Mouse (Mus musculus) midbrain, postnatal 0 days (tissue): ENCODE results near the gene Bbs10. TPM values are rescaled to one million over a fixed set of nuclear protein-coding genes. Genes with fewer than 3 reads are reported as not detected.
A peak's percentile ranks its signal among the peaks of the same experiment; 100 is the strongest.

Experiments
- ATAC-seq: fragments of 200-750 bp; cut with Nextera tagmentation; 2 replicates; pipeline ENCODE4 v1.8.0; 2017; ENCODE audit warnings: moderate number of reproducible peaks, mild to moderate bottlenecking, moderate TSS enrichment, moderate library complexity; ENCODE audit not compliant: low FRiP score
- DNase-seq: peaks from one replicate; pipeline ENCODE4 v3.0.0-alpha.2; 2015; ENCODE audit warnings: low spot score
- H3K27ac ChIP-seq: fragments of 300-500 bp; sonication (generic); 2 replicates; pipeline ENCODE4 v1.5.1; 2014; ENCODE audit warnings: low read depth, mild to moderate bottlenecking, low read length, mixed read lengths
- H3K27me3 ChIP-seq: fragments of 300-500 bp; sonication (generic); 2 replicates; pipeline ENCODE4 v1.6.1; 2014; ENCODE audit warnings: low read length, control low read depth, mixed read lengths; ENCODE audit not compliant: insufficient read depth
- H3K36me3 ChIP-seq: fragments of 300-500 bp; sonication (generic); 2 replicates; pipeline ENCODE4 v1.6.1; 2014; ENCODE audit warnings: low read length, control low read depth, mixed read lengths; ENCODE audit not compliant: insufficient read depth
- H3K4me1 ChIP-seq: fragments of 300-500 bp; sonication (generic); 2 replicates; pipeline ENCODE4 v1.6.1; 2014; ENCODE audit warnings: mild to moderate bottlenecking, control low read depth, antibody characterized with exemption, low read length, mixed read lengths; ENCODE audit not compliant: insufficient read depth
- H3K4me2 ChIP-seq: fragments of 300-500 bp; sonication (generic); 2 replicates; pipeline ENCODE4 v1.6.1; 2014; ENCODE audit warnings: low read depth, mild to moderate bottlenecking, low read length, mixed read lengths; ENCODE audit not compliant: poor library complexity, severe bottlenecking
- H3K4me3 ChIP-seq: fragments of 300-500 bp; sonication (generic); 2 replicates; pipeline ENCODE4 v1.5.1; 2014; ENCODE audit warnings: low read depth, mild to moderate bottlenecking, low read length, moderate library complexity
- H3K9ac ChIP-seq: fragments of 300-500 bp; sonication (generic); replicated peaks from 2 replicates; pipeline ENCODE4 v1.6.1; 2014; ENCODE audit warnings: mild to moderate bottlenecking, low read length, moderate library complexity, mixed read lengths; ENCODE audit not compliant: poor library complexity, severe bottlenecking
- H3K9me3 ChIP-seq: fragments of 300-500 bp; sonication (generic); 2 replicates; pipeline ENCODE4 v1.6.1; 2016; ENCODE audit warnings: low read length, control low read depth
- CTCF ChIP-seq: IDR thresholded peaks from 2 replicates; pipeline ENCODE4 v1.5.1; 2016; ENCODE audit warnings: antibody characterized with exemption, mild to moderate bottlenecking
- WGBS: fragments of 180-500 bp; shearing (Covaris S2); extraction: QIAGEN DNeasy Blood & Tissue Kit; methylation state at CpG from one replicate; pipeline ENCODE4 v1.1.7; 2014; 5-methylcytosine and 5-hydroxymethylcytosine counted together
- polyA plus RNA-seq: library from polyadenylated mRNA; unstranded; fragments of >200 nt; fragmentation: Nextera tagmentation; extraction: Ambion mirVana; gene quantifications from 2 replicates; pipeline ENCODE4 v1.2.1, GENCODE M21; 2015
- total RNA-seq: library from RNA; depleted of rRNA; stranded (reverse); fragments of >200 nt; gene quantifications from 2 replicates; pipeline ENCODE4 v1.2.3, GENCODE M21; 2014; rRNA removed

Bbs10 gene
- total RNA-seq (3.8 and 6.0 TPM in 2 replicates), polyA plus RNA-seq (1.5 and 2.7 TPM in 2 replicates)

- Histone ChIP-seq H3K4me2 (peak within 1 kb of the TSS; percentile 66), H3K4me1 (no peaks in the 10 kb centered on the region), H3K27ac (peak within 1 kb of the TSS; percentile 95), H3K27me3 (no peaks in the 10 kb centered on the region), H3K36me3 (peaks cover under 1% of the 10 kb centered on the region; the same call in 1 of the 2 replicates), H3K9ac (peak within 1 kb of the TSS; percentile 72), H3K9me3 (no peaks in the 10 kb centered on the region), H3K4me3 (peak within 1 kb of the TSS; percentile 61)
- ATAC-seq (peak; percentile 98), DNase-seq (peak; percentile 98)
- WGBS: 1% methylated on average over 54 of the region's 54 CpGs
- peak; percentile 88 for TF ChIP-seq CTCF
Measured at GRCm38 (mm10) chr10:111298140-111299098, at the start of gene Bbs10. TSS of gene Bbs10 (plus strand) at chr10:111298679.

GRCm38 (mm10) chr10:111250192-111250591 lies 48.3 kb upstream of the Bbs10 start:
- DNase-seq: no peak
- Histone ChIP-seq H3K4me2 (0 out of 2 replicates have a peak overlapping the region, but pooled peaks have one; percentile 24), H3K4me1 (no peaks in the 10 kb centered on the region), H3K9ac (no peak overlapping the region), H3K36me3 (no peaks in the 10 kb centered on the region), H3K27me3 (no peaks in the 10 kb centered on the region), H3K4me3 (no peak overlapping the region), H3K9me3 (no peaks in the 10 kb centered on the region), H3K27ac (no peak overlapping the region)
- WGBS: 80% methylated on average over 4 of the region's 4 CpGs
- no peak for TF ChIP-seq CTCF
- ATAC-seq: no peak

- Histone ChIP-seq H3K4me2 (no peak overlapping the region), H3K36me3 (no peaks in the 10 kb centered on the region), H3K9ac (no peak overlapping the region), H3K4me1 (no peaks in the 10 kb centered on the region), H3K27ac (no peak overlapping the region), H3K9me3 (no peaks in the 10 kb centered on the region), H3K4me3 (no peak overlapping the region), H3K27me3 (no peaks in the 10 kb centered on the region)
- DNase-seq (no peak), ATAC-seq (no peak)
- WGBS: 69% methylated on average over 5 of the region's 5 CpGs
- TF ChIP-seq CTCF: no peak
Measured at GRCm38 (mm10) chr10:111251666-111252065, 46.8 kb upstream of the Bbs10 start.

GRCm38 (mm10) chr10:111255228-111255627 lies 43.3 kb upstream of the Bbs10 start:
- Histone ChIP-seq H3K27me3 (no peaks in the 10 kb centered on the region), H3K9ac (no peak overlapping the region), H3K4me3 (no peak overlapping the region), H3K36me3 (no peaks in the 10 kb centered on the region; the same call in 1 of the 2 replicates), H3K4me1 (no peaks in the 10 kb centered on the region), H3K9me3 (no peaks in the 10 kb centered on the region), H3K27ac (no peak overlapping the region), H3K4me2 (no peak overlapping the region)
- WGBS: 91% methylated on average over 6 of the region's 6 CpGs
- no peak for DNase-seq
- no peak for TF ChIP-seq CTCF
- ATAC-seq: no peak

GRCm38 (mm10) chr10:111256156-111256555 lies 42.3 kb upstream of the Bbs10 start:
- Histone ChIP-seq H3K36me3 (no peaks in the 10 kb centered on the region; the same call in 1 of the 2 replicates), H3K9me3 (no peaks in the 10 kb centered on the region), H3K27ac (no peak overlapping the region), H3K9ac (no peak overlapping the region), H3K27me3 (no peaks in the 10 kb centered on the region), H3K4me2 (no peak overlapping the region), H3K4me3 (no peak overlapping the region), H3K4me1 (no peaks in the 10 kb centered on the region)
- TF ChIP-seq CTCF: no peak
- DNase-seq (no peak), ATAC-seq (no peak)
- WGBS: 91% methylated on average over 3 of the region's 3 CpGs

- no peak overlapping the region for H3K4me3 ChIP-seq
- no peak overlapping the region for H3K27ac ChIP-seq
- ATAC-seq (no peak), DNase-seq (no peak)
- H3K4me2 ChIP-seq: no peak overlapping the region
- H3K4me1 ChIP-seq: no peaks in the 10 kb centered on the region
- TF ChIP-seq CTCF: no peak
- WGBS: 92% methylated on average over 3 of the region's 3 CpGs
- H3K27me3 ChIP-seq: no peaks in the 10 kb centered on the region
- H3K9ac ChIP-seq: no peak overlapping the region
- no peaks in the 10 kb centered on the region; the same call in 1 of the 2 replicates for H3K36me3 ChIP-seq
- no peaks in the 10 kb centered on the region for H3K9me3 ChIP-seq
Measured at GRCm38 (mm10) chr10:111257358-111257757, 41.1 kb upstream of the Bbs10 start.
